ENCODE assay signal across 8 mouse cellular contexts in the genomic region with DNA sequence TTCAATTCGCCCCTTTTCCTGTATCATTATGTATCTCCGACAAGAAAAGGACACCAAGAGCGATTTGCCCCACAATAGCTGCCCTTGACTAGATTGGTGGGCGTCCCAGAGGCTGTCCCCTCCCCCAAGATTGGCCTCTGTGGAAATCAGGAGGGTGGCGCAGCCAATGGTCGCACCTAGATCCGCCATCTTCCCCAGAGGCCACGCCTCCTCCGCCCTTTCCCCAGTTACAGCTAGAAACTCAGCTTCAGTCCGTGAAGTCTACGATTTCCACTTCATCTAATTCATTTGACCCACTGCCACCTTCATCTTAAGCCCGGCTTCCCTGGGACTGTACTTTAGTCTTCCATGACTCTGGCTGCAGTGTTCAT. TPM values are rescaled to one million over a fixed set of nuclear protein-coding genes. Genes with fewer than 3 reads are reported as not detected.
DNase-seq lines count a peak whose midpoint lies in the region; ATAC-seq and TF ChIP-seq lines count a peak whose summit lies in the region.

No protein-coding gene starts in this region.

- no peak overlapping the region for H3K9ac ChIP-seq in heart, embryonic 12.5 days
- peak overlapping the region; percentile 2; the same call in 1 of the 2 replicates for H3K9ac ChIP-seq in forebrain, embryonic 14.5 days (ENCODE audit: low read length)
- H3K9ac ChIP-seq in kidney, embryonic 16.5 days (replicated peaks; ENCODE audit: low read length) = peak overlapping the region; percentile 64
- no peak overlapping the region; the same call in 1 of the 2 replicates for H3K9ac ChIP-seq in stomach, postnatal 0 days (ENCODE audit: low read length)

- 0 out of 2 replicates have a peak overlapping the region, but pooled peaks have one; percentile 3 for H3K27ac ChIP-seq in heart, embryonic 12.5 days (ENCODE audit: poor library complexity, severe bottlenecking)
- H3K27ac ChIP-seq in forebrain, embryonic 14.5 days (ENCODE audit: low read depth, low read length) = no peak overlapping the region
- peak overlapping the region; percentile 75 for H3K27ac ChIP-seq in kidney, embryonic 16.5 days (ENCODE audit: low read length)
- H3K27ac ChIP-seq in stomach, postnatal 0 days (replicated peaks) = peak overlapping the region; percentile 5; the same call in 1 of the 2 replicates

- no peak for DNase-seq in heart, adult 18-20 months
- DNase-seq in NIH3T3 (ENCODE audit: low read depth) = peak; percentile 37
- DNase-seq in forebrain, embryonic 14.5 days (ENCODE audit: low spot score) = peak; percentile 63
- peak; percentile 62 for DNase-seq in stomach, postnatal 0 days (ENCODE audit: low spot score)
- DNase-seq in gastrocnemius, postnatal 10 days = no peak

- no peaks in the 10 kb centered on the region for H3K27me3 ChIP-seq in heart, embryonic 12.5 days (replicated peaks)
- H3K27me3 ChIP-seq in forebrain, embryonic 14.5 days (replicated peaks; ENCODE audit: control insufficient read depth, insufficient read depth, low read length) = no peaks in the 10 kb centered on the region
- H3K27me3 ChIP-seq in kidney, embryonic 16.5 days (ENCODE audit: insufficient read depth, low read length) = no peaks in the 10 kb centered on the region
- H3K27me3 ChIP-seq in stomach, postnatal 0 days (ENCODE audit: control insufficient read depth, insufficient read depth, low read length) = no peaks in the 10 kb centered on the region

- H3K36me3 ChIP-seq in heart, embryonic 12.5 days = no peaks in the 10 kb centered on the region
- H3K36me3 ChIP-seq in forebrain, embryonic 14.5 days (ENCODE audit: control insufficient read depth, insufficient read depth, low read length) = no peaks in the 10 kb centered on the region
- no peaks in the 10 kb centered on the region for H3K36me3 ChIP-seq in kidney, embryonic 16.5 days (ENCODE audit: insufficient read depth, low read length)
- H3K36me3 ChIP-seq in stomach, postnatal 0 days (ENCODE audit: control insufficient read depth, insufficient read depth, low read length) = no peaks in the 10 kb centered on the region

- peak overlapping the region; percentile 67 for H3K4me2 ChIP-seq in heart, embryonic 12.5 days
- peak overlapping the region; percentile 44 for H3K4me2 ChIP-seq in forebrain, embryonic 14.5 days (ENCODE audit: low read length)
- H3K4me2 ChIP-seq in kidney, embryonic 16.5 days (replicated peaks; ENCODE audit: low read depth, low read length) = peak overlapping the region; percentile 65
- peak overlapping the region; percentile 63 for H3K4me2 ChIP-seq in stomach, postnatal 0 days (replicated peaks; ENCODE audit: low read depth)

- TF ChIP-seq CTCF in stomach, postnatal 0 days (IDR thresholded peaks at IDR 0.05; ENCODE audit: low read depth) = no peak

- peaks cover 22% of the 10 kb centered on the region for H3K4me1 ChIP-seq in heart, embryonic 12.5 days (replicated peaks)
- no peaks in the 10 kb centered on the region for H3K4me1 ChIP-seq in forebrain, embryonic 14.5 days (ENCODE audit: control insufficient read depth, insufficient read depth, low read length)
- H3K4me1 ChIP-seq in kidney, embryonic 16.5 days (ENCODE audit: insufficient read depth, low read length) = peaks cover 14% of the 10 kb centered on the region
- 0 out of 2 replicates have a peak, but pooled peaks cover 3% of the 10 kb centered on the region for H3K4me1 ChIP-seq in stomach, postnatal 0 days (replicated peaks; ENCODE audit: control insufficient read depth, insufficient read depth)

- WGBS in heart, embryonic 12.5 days = 4% methylated on average over 12 of the region's 12 CpGs
- WGBS in forebrain, embryonic 14.5 days = 5% methylated on average over 12 of the region's 12 CpGs
- WGBS in kidney, embryonic 16.5 days = 3% methylated on average over 12 of the region's 12 CpGs
- 8% methylated on average over 12 of the region's 12 CpGs for WGBS in stomach, postnatal 0 days

- peak; percentile 54; the same call in 1 of the 2 replicates for ATAC-seq in heart, embryonic 12.5 days (ENCODE audit: insufficient number of reproducible peaks, low FRiP score)
- peak; percentile 56; the same call in 1 of the 2 replicates for ATAC-seq in forebrain, embryonic 14.5 days
- peak; percentile 67 for ATAC-seq in kidney, embryonic 16.5 days (ENCODE audit: low FRiP score, low TSS enrichment)
- ATAC-seq in megakaryocyte, adult 5-6 weeks (ENCODE audit: poor library complexity, severe bottlenecking) = peak; percentile 76
- ATAC-seq in stomach, postnatal 0 days (ENCODE audit: low FRiP score, low TSS enrichment) = peak; percentile 62

- peak overlapping the region; percentile 37 for H3K4me3 ChIP-seq in heart, embryonic 12.5 days
- H3K4me3 ChIP-seq in forebrain, embryonic 14.5 days (ENCODE audit: low read depth, low read length) = peak overlapping the region; percentile 15
- peak overlapping the region; percentile 45 for H3K4me3 ChIP-seq in kidney, embryonic 16.5 days (ENCODE audit: low read length)
- peak overlapping the region; percentile 33 for H3K4me3 ChIP-seq in stomach, postnatal 0 days (ENCODE audit: low read depth, low read length)

- TF ChIP-seq EP300 in stomach, postnatal 0 days (optimal IDR thresholded peaks at IDR 0.05) = no peak

- H3K9me3 ChIP-seq in heart, embryonic 12.5 days (replicated peaks) = no peaks in the 10 kb centered on the region
- no peaks in the 10 kb centered on the region for H3K9me3 ChIP-seq in forebrain, embryonic 14.5 days (replicated peaks; ENCODE audit: control insufficient read depth, low read length)
- no peaks in the 10 kb centered on the region for H3K9me3 ChIP-seq in kidney, embryonic 16.5 days (ENCODE audit: low read length)
- H3K9me3 ChIP-seq in stomach, postnatal 0 days (ENCODE audit: control insufficient read depth, low read length) = no peaks in the 10 kb centered on the region

RNA-seq across cellular contexts. Expression of gene Vdac1, which starts 14.0 kb away (rescaled TPM):
- polyA plus RNA-seq in heart, embryonic 12.5 days (2016; fragmentation: Nextera tagmentation; extraction: Ambion mirVana) = 423 and 426 TPM in 2 replicates
- total RNA-seq in heart, adult 18-20 months (2021) = 1,000 to 10,000 TPM; 1,073 to 1,213 TPM
- 250 and 280 TPM in 2 replicates for polyA plus RNA-seq in forebrain, embryonic 14.5 days (2014; fragmentation: Nextera tagmentation; extraction: Ambion mirVana)
- 407 and 427 TPM in 2 replicates for polyA plus RNA-seq in kidney, embryonic 16.5 days (2015; fragmentation: Nextera tagmentation; extraction: Ambion mirVana)
- 71.2 and 74.6 TPM in 2 replicates for total RNA-seq in megakaryocyte, adult 5-6 weeks (2015)
- total RNA-seq in megakaryocyte, adult 5-6 weeks (2017) = 116 and 128 TPM in 2 replicates
- 189 and 193 TPM in 2 replicates for polyA plus RNA-seq in stomach, postnatal 0 days (2015; fragmentation: Nextera tagmentation; extraction: Ambion mirVana)
- total RNA-seq in gastrocnemius, postnatal 10 days (2021) = 1,000 to 10,000 TPM; 1,018 to 1,167 TPM

RNA-seq across cellular contexts. Expression of gene 9530068E07Rik, which starts 49.6 kb away (rescaled TPM):
- 234 and 246 TPM in 2 replicates for polyA plus RNA-seq in heart, embryonic 12.5 days (2016; fragmentation: Nextera tagmentation; extraction: Ambion mirVana)
- 10 to 100 TPM; 69.2 to 74.4 TPM for total RNA-seq in heart, adult 18-20 months (2021)
- 124 and 125 TPM in 2 replicates for polyA plus RNA-seq in forebrain, embryonic 14.5 days (2014; fragmentation: Nextera tagmentation; extraction: Ambion mirVana)
- 251 and 263 TPM in 2 replicates for polyA plus RNA-seq in kidney, embryonic 16.5 days (2015; fragmentation: Nextera tagmentation; extraction: Ambion mirVana)
- 131 and 132 TPM in 2 replicates for total RNA-seq in megakaryocyte, adult 5-6 weeks (2015)
- 74.8 and 90.7 TPM in 2 replicates for total RNA-seq in megakaryocyte, adult 5-6 weeks (2017)
- polyA plus RNA-seq in stomach, postnatal 0 days (2015; fragmentation: Nextera tagmentation; extraction: Ambion mirVana) = 104 and 115 TPM in 2 replicates
- total RNA-seq in gastrocnemius, postnatal 10 days (2021) = 10 to 100 TPM; 76.7 to 83.4 TPM

Comparison
In these comparisons a context has a peak if more than half of its experiments do, and no peak if none do; other contexts are left out.
1. H3K9ac ChIP-seq: peak in forebrain, embryonic 14.5 days (single experiment) and kidney, embryonic 16.5 days (single experiment); none in heart, embryonic 12.5 days (single experiment) and stomach, postnatal 0 days (single experiment).
2. DNase-seq: peak in NIH3T3 (single experiment), forebrain, embryonic 14.5 days (single experiment) and stomach, postnatal 0 days (single experiment); none in heart, adult 18-20 months (0 of 2) and gastrocnemius, postnatal 10 days (single experiment).
3. Peak in every context shown above with its lines, with median percentiles within 50 percentile points of each other: ATAC-seq, H3K4me2 ChIP-seq and H3K4me3 ChIP-seq.